Mouse (Mus musculus) left cerebral cortex, adult 2 months (tissue): ENCODE results near the gene Nsmf. TPM values are rescaled to one million over a fixed set of nuclear protein-coding genes. Genes with fewer than 3 reads are reported as not detected.

Source experiments
- DNase-seq, 2 experiments: peaks; one replicate each; pipeline ENCODE4 v3.0.0; 2021 to 2022; ENCODE audit warnings: low spot score in 2 of 2, mixed read lengths in 1 of 2; ENCODE audit errors: extremely low spot score in 1 of 2
- H3K27ac ChIP-seq: fragments of 200-600 bp; 2 replicates; pipeline ENCODE4 v1.8.1; 2022
- H3K4me3 ChIP-seq: fragments of 200-600 bp; 2 replicates; pipeline ENCODE4 v1.8.1; 2022
- CTCF ChIP-seq: fragments of 200-600 bp; IDR thresholded peaks from 2 replicates; pipeline ENCODE4 v1.8.1; 2022; ENCODE audit warnings: antibody characterized with exemption, mild to moderate bottlenecking, moderate library complexity
- intact Hi-C: fragments of 180-260 bp; cut with DNase I; formaldehyde crosslinking; loops from one replicate; pipeline ENCODE4 v1.15.1; 2025
- long read RNA-seq, 2 experiments: library from polyadenylated mRNA; stranded (forward); transcript quantifications; one replicate each; pipeline ENCODE4 v2.0.0; 2021; ENCODE audit warnings: borderline mapping rate in 2 of 2
- total RNA-seq, 2 experiments: library from RNA; stranded (reverse); gene quantifications; 2 replicates each; pipeline ENCODE4 v1.2.3; 2021

The Nsmf gene
- total RNA-seq = 100 to 1,000 TPM; 442 to 471 TPM
- long read RNA-seq, experiment 1, transcript Nsmf-201 (15 exons, 2,922 nt) = major isoform, 521 of 715 reads
- long read RNA-seq, experiment 1, partial matches to known transcripts = 50 of 715 reads
- long read RNA-seq, experiment 1, other reads (novel, unspliced or antisense) = 133 of 715 reads
- long read RNA-seq, experiment 2, transcript Nsmf-201 (15 exons, 2,922 nt) = major isoform, 483 of 716 reads
- long read RNA-seq, experiment 2, partial matches to known transcripts = 106 of 716 reads
- long read RNA-seq, experiment 2, other reads (novel, unspliced or antisense) = 120 of 716 reads

GRCm38 (mm10) chr2:25054221-25055067, at the start of gene Nsmf:
Nsmf (plus strand) TSS chr2:25054355.
- peak within 1 kb of the TSS; percentile 88 for H3K4me3 ChIP-seq
- intact Hi-C loops = loop anchor here (5.0 kb wide), 1 partner anchor 77 kb away; the partner anchor contains the start of genes Mrpl41 and Pnpla7
- peak within 1 kb of the TSS; percentile 98 for H3K27ac ChIP-seq
- peak; percentile 86 to 88 for DNase-seq
- no peak; the same call in 1 of the 2 replicates for TF ChIP-seq CTCF

GRCm38 (mm10) chr2:25006767-25007166, 47.4 kb upstream of the Nsmf start:
- DNase-seq = no peak
- no peak overlapping the region for H3K27ac ChIP-seq
- no peak for TF ChIP-seq CTCF
- H3K4me3 ChIP-seq = no peak overlapping the region
- intact Hi-C loops = no loop called here

GRCm38 (mm10) chr2:25008250-25008649, 45.9 kb upstream of the Nsmf start:
- no peak; the same call in 1 of the 2 replicates for TF ChIP-seq CTCF
- intact Hi-C loops = no loop called here
- no peak for DNase-seq
- Histone ChIP-seq H3K4me3 (no peak overlapping the region), H3K27ac (no peak overlapping the region)

GRCm38 (mm10) chr2:25022678-25023077, 31.5 kb upstream of the Nsmf start:
- Histone ChIP-seq H3K4me3 (no peak overlapping the region), H3K27ac (no peak overlapping the region)
- DNase-seq = no peak
- peak; percentile 24; the same call in 1 of the 2 replicates for TF ChIP-seq CTCF
- intact Hi-C loops = no loop called here

GRCm38 (mm10) chr2:25025109-25025508, 29.0 kb upstream of the Nsmf start:
- no peak for DNase-seq
- Histone ChIP-seq H3K4me3 (no peak overlapping the region), H3K27ac (no peak overlapping the region)
- TF ChIP-seq CTCF = no peak
- intact Hi-C loops = no loop called here

GRCm38 (mm10) chr2:25034994-25035393, 19.2 kb upstream of the Nsmf start:
- Histone ChIP-seq H3K27ac (no peak overlapping the region), H3K4me3 (no peak overlapping the region)
- DNase-seq = no peak
- TF ChIP-seq CTCF = no peak
- intact Hi-C loops = no loop called here

- no peak for TF ChIP-seq CTCF
- H3K27ac ChIP-seq = no peak overlapping the region
- DNase-seq = no peak
- intact Hi-C loops = no loop called here
- no peak overlapping the region for H3K4me3 ChIP-seq
These were observed 14.1 kb upstream of the Nsmf start for GRCm38 (mm10) chr2:25040089-25040488.

- TF ChIP-seq CTCF = no peak
- intact Hi-C loops = loop anchor here (5.0 kb wide), 1 partner anchor 74 kb away; the partner anchor contains the start of genes Mrpl41 and Pnpla7
- peak; percentile 35 to 53 for DNase-seq
- H3K27ac ChIP-seq = no peak overlapping the region
- H3K4me3 ChIP-seq = no peak overlapping the region
These were observed 3.2 kb upstream of the Nsmf start for GRCm38 (mm10) chr2:25050921-25051320.

GRCm38 (mm10) chr2:25051450-25051849, 2.7 kb upstream of the Nsmf start:
- H3K27ac ChIP-seq = peak overlapping the region; percentile 9; the same call in 1 of the 2 replicates
- intact Hi-C loops = loop anchor here (5.0 kb wide), 1 partner anchor 74 kb away; the partner anchor contains the start of genes Mrpl41 and Pnpla7
- DNase-seq = no peak
- TF ChIP-seq CTCF = no peak
- no peak overlapping the region for H3K4me3 ChIP-seq

GRCm38 (mm10) chr2:25053101-25053500, 1.1 kb upstream of the Nsmf start:
- no peak for DNase-seq
- Histone ChIP-seq H3K4me3 (no peak overlapping the region), H3K27ac (no peak overlapping the region)
- no peak for TF ChIP-seq CTCF
- intact Hi-C loops = loop anchor here (5.0 kb wide), 1 partner anchor 76 kb away; the partner anchor contains the start of genes Mrpl41 and Pnpla7

GRCm38 (mm10) chr2:25055068-25055405, 882 bp downstream of the Nsmf start:
- DNase-seq = peak; percentile 63 to 69
- Histone ChIP-seq H3K27ac (peak overlapping the region; percentile 98), H3K4me3 (peak overlapping the region; percentile 88)
- TF ChIP-seq CTCF = no peak
- intact Hi-C loops = no loop called here

GRCm38 (mm10) chr2:25055409-25056155, 1.4 kb downstream of the Nsmf start:
- DNase-seq = no peak
- Histone ChIP-seq H3K4me3 (peak overlapping the region; percentile 88), H3K27ac (peak overlapping the region; percentile 98)
- intact Hi-C loops = no loop called here
- no peak for TF ChIP-seq CTCF
